Mouse (Mus musculus): ENCODE results near the gene Relb. TPM values are rescaled to one million over a fixed set of nuclear protein-coding genes. Genes with fewer than 3 reads are reported as not detected.

Relb gene
- polyA plus RNA-seq, 1 experiment from 2014 or later = 3.9 TPM

GRCm38 (mm10) chr7:19557086-19557485 is 72.2 kb downstream of the Relb start:
- H3K4me3 ChIP-seq (replicated peaks; ENCODE audit: low read length) = no peak overlapping the region
- WGBS = 94% methylated on average over 2 of the region's 2 CpGs
- H3K36me3 ChIP-seq (ENCODE audit: control insufficient read depth, insufficient read depth) = no peaks in the 10 kb centered on the region
- H3K9ac ChIP-seq (replicated peaks; ENCODE audit: low read depth, low read length) = no peak overlapping the region
- ATAC-seq = no peak
- no peak overlapping the region for H3K27ac ChIP-seq (ENCODE audit: low read length)
- no peaks in the 10 kb centered on the region for H3K9me3 ChIP-seq (ENCODE audit: control insufficient read depth, low read length)
- H3K27me3 ChIP-seq (replicated peaks; ENCODE audit: control insufficient read depth, insufficient read depth, low read length) = no peaks in the 10 kb centered on the region
- peaks cover 35% of the 10 kb centered on the region for H3K4me1 ChIP-seq (replicated peaks; ENCODE audit: control insufficient read depth, insufficient read depth, low read length)
- H3K4me2 ChIP-seq (ENCODE audit: low read length) = no peak overlapping the region

Other genes with a start within 250 kb of the Relb start
- 25.3 and 28.5 TPM in 2 replicates for gene Ercc2, start 247.4 kb downstream of the Relb start, polyA plus RNA-seq (2015; fragmentation: Nextera tagmentation; extraction: Ambion mirVana)
- gene Klc3, start 225.3 kb downstream of the Relb start, polyA plus RNA-seq (2015; fragmentation: Nextera tagmentation; extraction: Ambion mirVana) = 2.2 and 2.5 TPM in 2 replicates
- gene Ckm, start 224.7 kb downstream of the Relb start, polyA plus RNA-seq (2015; fragmentation: Nextera tagmentation; extraction: Ambion mirVana) = 0.22 and 0.66 TPM in 2 replicates
- gene Mark4, start 170.6 kb downstream of the Relb start, polyA plus RNA-seq (2015; fragmentation: Nextera tagmentation; extraction: Ambion mirVana) = 13.8 and 17.5 TPM in 2 replicates
- 0.11 and 0.19 TPM in 2 replicates for gene Exoc3l2, start 166.1 kb downstream of the Relb start, polyA plus RNA-seq (2015; fragmentation: Nextera tagmentation; extraction: Ambion mirVana)
- gene Bloc1s3, start 121.1 kb downstream of the Relb start, polyA plus RNA-seq (2015; fragmentation: Nextera tagmentation; extraction: Ambion mirVana) = 3.7 and 4.9 TPM in 2 replicates
- gene Trappc6a, start 121.0 kb downstream of the Relb start, polyA plus RNA-seq (2015; fragmentation: Nextera tagmentation; extraction: Ambion mirVana) = 29.4 and 31.2 TPM in 2 replicates
- gene Nkpd1, start 111.6 kb downstream of the Relb start, polyA plus RNA-seq (2015; fragmentation: Nextera tagmentation; extraction: Ambion mirVana) = 0.81 and 0.90 TPM in 2 replicates
- gene Ppp1r37, start 66.4 kb downstream of the Relb start, polyA plus RNA-seq (2015; fragmentation: Nextera tagmentation; extraction: Ambion mirVana) = 31.9 and 38.8 TPM in 2 replicates
- 0.26 TPM in 1 of 2 replicates, not detected in the other for gene Zfp296, start 52.2 kb downstream of the Relb start, polyA plus RNA-seq (2015; fragmentation: Nextera tagmentation; extraction: Ambion mirVana)
- gene Gemin7, start 51.8 kb downstream of the Relb start, polyA plus RNA-seq (2015; fragmentation: Nextera tagmentation; extraction: Ambion mirVana) = 120 and 124 TPM in 2 replicates
- gene Clasrp, start 25.0 kb downstream of the Relb start, polyA plus RNA-seq (2015; fragmentation: Nextera tagmentation; extraction: Ambion mirVana) = 57.2 and 57.6 TPM in 2 replicates
- 91.2 and 92.5 TPM in 2 replicates for gene Clptm1, start 35.6 kb upstream of the Relb start, polyA plus RNA-seq (2015; fragmentation: Nextera tagmentation; extraction: Ambion mirVana)
- not detected in 2 replicates for gene Apoc2, start 48.5 kb upstream of the Relb start, polyA plus RNA-seq (2015; fragmentation: Nextera tagmentation; extraction: Ambion mirVana)
- not detected in 2 replicates for gene Gm44805, start 52.0 kb upstream of the Relb start, polyA plus RNA-seq (2015; fragmentation: Nextera tagmentation; extraction: Ambion mirVana)
- not detected in 2 replicates for gene Apoc4, start 52.0 kb upstream of the Relb start, polyA plus RNA-seq (2015; fragmentation: Nextera tagmentation; extraction: Ambion mirVana)
- 0.58 and 1.8 TPM in 2 replicates for gene Apoc1, start 63.2 kb upstream of the Relb start, polyA plus RNA-seq (2015; fragmentation: Nextera tagmentation; extraction: Ambion mirVana)
- 269 and 326 TPM in 2 replicates for gene Apoe, start 69.8 kb upstream of the Relb start, polyA plus RNA-seq (2015; fragmentation: Nextera tagmentation; extraction: Ambion mirVana)
- 109 TPM in 2 replicates for gene Tomm40, start 86.0 kb upstream of the Relb start, polyA plus RNA-seq (2015; fragmentation: Nextera tagmentation; extraction: Ambion mirVana)
- 42.3 and 48.4 TPM in 2 replicates for gene Nectin2, start 121.0 kb upstream of the Relb start, polyA plus RNA-seq (2015; fragmentation: Nextera tagmentation; extraction: Ambion mirVana)
- 7.9 and 8.8 TPM in 2 replicates for gene Bcam, start 141.6 kb upstream of the Relb start, polyA plus RNA-seq (2015; fragmentation: Nextera tagmentation; extraction: Ambion mirVana)
- not detected in 2 replicates for gene Cblc, start 167.4 kb upstream of the Relb start, polyA plus RNA-seq (2015; fragmentation: Nextera tagmentation; extraction: Ambion mirVana)
- 0.30 and 0.92 TPM in 2 replicates for gene Bcl3, start 193.3 kb upstream of the Relb start, polyA plus RNA-seq (2015; fragmentation: Nextera tagmentation; extraction: Ambion mirVana)
- gene Gm19345, start 222.6 kb upstream of the Relb start, polyA plus RNA-seq (2015; fragmentation: Nextera tagmentation; extraction: Ambion mirVana) = 8.8 and 11.8 TPM in 2 replicates
- gene Ceacam16, start 231.9 kb upstream of the Relb start, polyA plus RNA-seq (2015; fragmentation: Nextera tagmentation; extraction: Ambion mirVana) = 0.46 and 0.77 TPM in 2 replicates

All from forebrain, embryonic 16.5 days (tissue).